Mouse (Mus musculus) CH12.LX (cell line): Measurements from ENCODE around the gene Wnt6. TPM values are rescaled to one million over a fixed set of nuclear protein-coding genes. Genes with fewer than 3 reads are reported as not detected.
A peak's percentile ranks its signal among the peaks of the same experiment; 100 is the strongest.

ENCODE experiments used
- DNase-seq: peaks from one replicate; pipeline ENCODE4 v3.0.0-alpha.2; 2013; ENCODE audit errors: extremely low read depth
- H3K27ac ChIP-seq: 2 replicates; pipeline ENCODE4 v1.5.1; 2012; ENCODE audit warnings: low read depth, mild to moderate bottlenecking, control low read depth, moderate library complexity; ENCODE audit not compliant: insufficient read depth
- H3K27me3 ChIP-seq: replicated peaks from 2 replicates; pipeline ENCODE3; 2012; ENCODE audit warnings: inconsistent platforms
- H3K36me3 ChIP-seq, 2 experiments: replicated peaks in 1 of 2; 2 replicates each; pipeline versions ENCODE3 to v1.6.1; 2012; ENCODE audit warnings: inconsistent platforms in 1 of 2, low read length in 1 of 2, mild to moderate bottlenecking in 1 of 2, mixed read lengths in 1 of 2, moderate library complexity in 1 of 2; ENCODE audit not compliant: control insufficient read depth in 1 of 2, insufficient read depth in 1 of 2
- H3K4me1 ChIP-seq, 2 experiments: 2 replicates each; pipeline ENCODE4 v1.6.1; 2012; ENCODE audit warnings: inconsistent platforms in 1 of 2, moderate library complexity in 1 of 2; ENCODE audit not compliant: insufficient read depth in 2 of 2, control insufficient read depth in 1 of 2
- H3K4me2 ChIP-seq: 2 replicates; pipeline ENCODE4 v1.6.1; 2012; ENCODE audit warnings: low read depth, mild to moderate bottlenecking, control low read depth; ENCODE audit not compliant: poor library complexity, insufficient read depth, severe bottlenecking
- H3K4me3 ChIP-seq, 3 experiments: fragments of 150-350 bp in 1 of 3; sonication (generic) in 1 of 3; replicated peaks in 1 of 3; 2 replicates each; pipeline versions ENCODE3 to v1.5.1; 2011 to 2012; ENCODE audit warnings: low read depth in 2 of 3, low read length in 2 of 3, mild to moderate bottlenecking in 2 of 3, moderate library complexity in 2 of 3, control low read depth in 1 of 3, improper control_type of control experiment in 1 of 3, inconsistent platforms in 1 of 3, mixed read lengths in 1 of 3; ENCODE audit not compliant: poor library complexity in 1 of 3
- H3K79me2 ChIP-seq: replicated peaks from 2 replicates; pipeline ENCODE4 v1.6.1; 2012; ENCODE audit warnings: mild to moderate bottlenecking, moderate library complexity; ENCODE audit not compliant: control insufficient read depth, poor library complexity, insufficient read depth, severe bottlenecking; ENCODE audit errors: extremely low read depth
- H3K9ac ChIP-seq: 2 replicates; pipeline ENCODE4 v1.6.1; 2012; ENCODE audit warnings: low read depth, mild to moderate bottlenecking, control low read depth, moderate library complexity; ENCODE audit not compliant: insufficient read depth
- H3K9me3 ChIP-seq: replicated peaks from 2 replicates; pipeline ENCODE3; 2012; ENCODE audit warnings: low read length, inconsistent platforms, mixed read lengths
- BHLHE40 ChIP-seq: IDR thresholded peaks from 2 replicates; pipeline ENCODE4 v1.6.1; 2011; ENCODE audit warnings: mild to moderate bottlenecking, low read depth, low read length, improper control_type of control experiment
- CHD2 ChIP-seq: IDR thresholded peaks from 2 replicates; pipeline ENCODE4 v1.6.1; 2011; ENCODE audit warnings: low read length, improper control_type of control experiment
- CTCF ChIP-seq, 2 experiments: IDR thresholded peaks in 1 of 2; conservative IDR thresholded peaks in 1 of 2; 2 replicates each; pipeline ENCODE4 v1.5.1; 2011 to 2012; ENCODE audit warnings: low read depth in 2 of 2, low read length in 2 of 2, improper control_type of control experiment in 1 of 2, inconsistent platforms in 1 of 2, mild to moderate bottlenecking in 1 of 2, moderate library complexity in 1 of 2
- ELF1 ChIP-seq: IDR thresholded peaks from 2 replicates; pipeline ENCODE4 v1.6.1; 2014; ENCODE audit warnings: low read depth, mild to moderate bottlenecking, inconsistent platforms, low read length, improper control_type of control experiment
- EP300 ChIP-seq: IDR thresholded peaks from 2 replicates; pipeline ENCODE4 v1.6.1; 2011; ENCODE audit warnings: low read length, improper control_type of control experiment
- ETS1 ChIP-seq: conservative IDR thresholded peaks from 2 replicates; pipeline ENCODE4 v1.6.1; 2012; ENCODE audit warnings: low read depth, mild to moderate bottlenecking, inconsistent platforms, low read length, improper control_type of control experiment, moderate library complexity
- HCFC1 ChIP-seq: IDR thresholded peaks from 2 replicates; pipeline ENCODE4 v1.6.1; 2012; ENCODE audit warnings: low read depth, mild to moderate bottlenecking, inconsistent platforms, low read length, improper control_type of control experiment
- IRF4 ChIP-seq: IDR thresholded peaks from 2 replicates; pipeline ENCODE4 v1.6.1; 2014; ENCODE audit warnings: low read depth, mild to moderate bottlenecking, inconsistent platforms, low read length, improper control_type of control experiment
- JUN ChIP-seq: IDR thresholded peaks from 2 replicates; pipeline ENCODE4 v1.6.1; 2011; ENCODE audit warnings: low read depth, mild to moderate bottlenecking, low read length, improper control_type of control experiment, moderate library complexity; ENCODE audit not compliant: insufficient read depth
- JUND ChIP-seq: conservative IDR thresholded peaks from 2 replicates; pipeline ENCODE4 v1.6.1; 2011; ENCODE audit warnings: low read depth, low read length, improper control_type of control experiment
- KAT2A ChIP-seq: IDR thresholded peaks from 2 replicates; pipeline ENCODE4 v1.6.1; 2012; ENCODE audit warnings: low read length, improper control_type of control experiment, inconsistent platforms; ENCODE audit not compliant: insufficient replicate concordance
- MAFK ChIP-seq: IDR thresholded peaks from 2 replicates; pipeline ENCODE4 v1.6.1; 2011; ENCODE audit warnings: low read length, improper control_type of control experiment; ENCODE audit not compliant: insufficient replicate concordance
- MAX ChIP-seq: IDR thresholded peaks from 2 replicates; pipeline ENCODE4 v1.6.1; 2011; ENCODE audit warnings: low read length, improper control_type of control experiment
- MAZ ChIP-seq: IDR thresholded peaks from 2 replicates; pipeline ENCODE4 v1.6.1; 2012; ENCODE audit warnings: low read depth, mild to moderate bottlenecking, inconsistent platforms, low read length, improper control_type of control experiment, moderate library complexity
- MXI1 ChIP-seq: IDR thresholded peaks from 2 replicates; pipeline ENCODE4 v1.6.1; 2011; ENCODE audit warnings: mild to moderate bottlenecking, low read depth, low read length, improper control_type of control experiment
- MYC ChIP-seq: IDR thresholded peaks from 2 replicates; pipeline ENCODE4 v1.6.1; 2011; ENCODE audit warnings: low read depth, mild to moderate bottlenecking, improper control_type of control experiment, low read length
- NELFE ChIP-seq: IDR thresholded peaks from 2 replicates; pipeline ENCODE4 v1.6.1; 2011; ENCODE audit warnings: low read depth, low read length, improper control_type of control experiment
- NRF1 ChIP-seq: IDR thresholded peaks from 2 replicates; pipeline ENCODE4 v1.6.1; 2014; ENCODE audit warnings: low read depth, mild to moderate bottlenecking, inconsistent platforms, low read length, improper control_type of control experiment, moderate library complexity
- PAX5 ChIP-seq: IDR thresholded peaks from 2 replicates; pipeline ENCODE4 v1.6.1; 2012; ENCODE audit warnings: low read length, inconsistent platforms, mixed read lengths
- POLR2AphosphoS2 ChIP-seq: IDR thresholded peaks from 2 replicates; pipeline ENCODE4 v1.6.1; 2011; ENCODE audit warnings: low read depth, low read length, improper control_type of control experiment
- RAD21 ChIP-seq: IDR thresholded peaks from 2 replicates; pipeline ENCODE4 v1.6.1; 2011; ENCODE audit warnings: low read depth, mild to moderate bottlenecking, low read length, improper control_type of control experiment, moderate library complexity
- RCOR1 ChIP-seq: conservative IDR thresholded peaks from 2 replicates; pipeline ENCODE4 v1.6.1; 2012; ENCODE audit warnings: low read depth, mild to moderate bottlenecking, inconsistent platforms, low read length, improper control_type of control experiment
- SMC3 ChIP-seq: IDR thresholded peaks from 2 replicates; pipeline ENCODE4 v1.6.1; 2011; ENCODE audit warnings: low read depth, low read length, improper control_type of control experiment
- TBP ChIP-seq: conservative IDR thresholded peaks from 2 replicates; pipeline ENCODE4 v1.6.1; 2011; ENCODE audit warnings: low read depth, low read length, improper control_type of control experiment
- TCF12 ChIP-seq: IDR thresholded peaks from 2 replicates; pipeline ENCODE4 v1.6.1; 2014; ENCODE audit warnings: low read depth, mild to moderate bottlenecking, inconsistent platforms, low read length, improper control_type of control experiment
- UBTF ChIP-seq: IDR thresholded peaks from 2 replicates; pipeline ENCODE4 v1.6.1; 2012; ENCODE audit warnings: low read depth, mild to moderate bottlenecking, inconsistent platforms, low read length, improper control_type of control experiment, moderate library complexity
- USF2 ChIP-seq: conservative IDR thresholded peaks from 2 replicates; pipeline ENCODE4 v1.6.1; 2011; ENCODE audit warnings: low read depth, low read length, improper control_type of control experiment
- ZC3H11A ChIP-seq: IDR thresholded peaks from 2 replicates; pipeline ENCODE4 v1.6.1; 2012; ENCODE audit warnings: low read depth, mild to moderate bottlenecking, inconsistent platforms, low read length, improper control_type of control experiment
- ZKSCAN1 ChIP-seq: IDR thresholded peaks from 2 replicates; pipeline ENCODE4 v1.6.1; 2012; ENCODE audit warnings: low read depth, inconsistent platforms, low read length, improper control_type of control experiment, borderline replicate concordance
- ZMIZ1 ChIP-seq: IDR thresholded peaks from 2 replicates; pipeline ENCODE4 v1.6.1; 2012; ENCODE audit warnings: low read depth, mild to moderate bottlenecking, inconsistent platforms, low read length, improper control_type of control experiment
- dilution Hi-C: fragments of 300-500 bp; cut with MboI; formaldehyde crosslinking; loops from 2 replicates; pipeline ENCODE4 v1.14.3; 2020; ENCODE audit warnings: low sequenced_read_pairs; ENCODE audit not compliant: extremely low pct_unique_long_range_greater_than_20kb, extremely low pct_ligation_motif_present
- in situ Hi-C: fragments of 300-500 bp; cut with MboI; formaldehyde crosslinking; loops from 3 replicates; pipeline ENCODE4 v1.14.3; 2019; ENCODE audit warnings: low sequenced_read_pairs, low pct_ligation_motif_present, low pct_unique_long_range_greater_than_20kb, mixed read lengths
- polyA plus RNA-seq: library from polyadenylated mRNA; unstranded; fragments of >175 nt; gene quantifications from 2 replicates; pipeline ENCODE4 v1.2.1, GENCODE M21; 2012; ENCODE audit warnings: low read depth; ENCODE audit not compliant: insufficient read length
- total RNA-seq, 2 experiments: library from RNA; depleted of rRNA; stranded (reverse); fragments of 300-350 nt in 1 of 2; fragments of >200 nt in 1 of 2; gene quantifications; 2 replicates each; pipeline ENCODE4 v1.2.3; 2012 to 2014

The Wnt6 gene
- total and polyA plus RNA-seq, 3 experiments, result 0.67 to 3.4 (median 1.7) TPM

DNA sequence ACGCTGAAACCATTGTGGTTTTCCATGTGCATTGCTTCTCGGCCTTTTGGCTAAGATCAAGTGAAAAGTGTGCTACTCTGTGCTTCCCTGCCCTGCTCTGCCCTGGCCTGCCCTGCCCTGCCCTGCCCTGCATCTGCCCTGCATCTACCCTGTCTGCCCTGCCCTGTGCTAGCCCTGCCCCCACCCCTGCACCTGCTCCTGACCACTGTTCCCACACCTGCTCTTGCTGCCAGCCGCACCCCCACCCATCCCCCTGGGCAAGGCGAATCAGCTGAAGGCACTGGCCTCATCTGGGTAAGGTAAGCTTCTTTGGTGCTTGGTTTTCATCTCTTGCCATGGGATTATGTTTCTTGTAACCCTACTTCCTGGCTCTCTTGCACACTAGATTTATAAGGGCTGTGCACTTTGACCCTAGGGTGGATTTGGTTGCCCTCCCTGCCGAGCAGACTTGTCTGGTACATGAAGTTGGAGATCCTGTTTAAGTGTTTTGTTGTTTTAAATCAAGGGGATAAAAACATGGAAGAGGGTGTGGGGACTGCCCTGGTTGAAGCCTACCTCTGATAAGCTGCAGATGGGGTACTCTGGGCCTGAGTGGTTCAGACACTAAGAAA lies 17.4 kb upstream of the Wnt6 start:
- in situ Hi-C loops (loop anchor here (5.0 to 10.0 kb wide), 2 partner anchors 37 to 109 kb away; no protein-coding TSS in a partner anchor), dilution Hi-C loops (no loop called here)
- H3K27me3 ChIP-seq, result no peaks in the 10 kb centered on the region
- H3K4me3 ChIP-seq, result peak overlapping the region in 1 of 3 experiments; percentile 17
- no peaks in the 10 kb centered on the region for H3K36me3 ChIP-seq
- peak overlapping the region; percentile 17; the same call in 1 of the 2 replicates for H3K27ac ChIP-seq
- H3K9ac ChIP-seq, result no peak overlapping the region
- H3K79me2 ChIP-seq, result no peaks in the 10 kb centered on the region
- no peak for DNase-seq
- no peak overlapping the region for H3K4me2 ChIP-seq
- no peaks in the 10 kb centered on the region for H3K9me3 ChIP-seq
- peaks cover 16 to 23% of the 10 kb centered on the region in 2 experiments for H3K4me1 ChIP-seq
- TF ChIP-seq ZKSCAN1, result no peak
- 0 out of 2 replicates have a peak, but pooled peaks have one; percentile 0 for TF ChIP-seq MYC
- no peak for TF ChIP-seq UBTF
- no peak for TF ChIP-seq ELF1
- no peak for TF ChIP-seq ZC3H11A
- TF ChIP-seq PAX5, result no peak
- TF ChIP-seq TBP, result no peak
- TF ChIP-seq TCF12, result peak; percentile 61
- TF ChIP-seq MAZ, result no peak
- TF ChIP-seq JUN, result no peak
- TF ChIP-seq ETS1, result 0 out of 2 replicates have a peak, but pooled peaks have one; percentile 17
- peak; percentile 55; the same call in 1 of the 2 replicates for TF ChIP-seq CHD2
- no peak for TF ChIP-seq JUND

DNA sequence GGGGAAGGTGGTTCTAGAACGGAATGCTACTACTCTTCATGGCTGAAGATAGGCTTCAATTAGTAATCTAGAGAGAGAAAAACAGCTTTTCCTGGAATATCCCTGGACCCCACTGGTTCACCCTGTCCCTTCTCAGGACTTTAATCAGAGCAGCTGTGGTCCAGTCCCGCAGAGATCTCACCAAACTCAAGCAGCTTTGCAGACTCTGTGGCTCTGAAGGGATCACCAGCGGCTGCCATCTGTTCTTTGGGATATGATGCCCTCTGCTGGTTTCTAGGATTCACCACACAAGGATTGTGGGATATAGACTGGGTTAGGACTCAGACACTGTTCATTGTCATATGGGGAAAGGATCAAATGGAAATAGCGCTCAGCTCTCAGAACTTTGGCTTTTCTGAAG lies 11.9 kb upstream of the Wnt6 start:
- no peaks in the 10 kb centered on the region for H3K36me3 ChIP-seq
- H3K9ac ChIP-seq, result no peak overlapping the region
- no peak overlapping the region for H3K4me2 ChIP-seq
- no peaks in the 10 kb centered on the region for H3K79me2 ChIP-seq
- dilution Hi-C loops, result no loop called here
- H3K27ac ChIP-seq, result no peak overlapping the region
- no peak overlapping the region for H3K4me3 ChIP-seq
- H3K9me3 ChIP-seq, result no peaks in the 10 kb centered on the region
- peaks cover 0 to 12% of the 10 kb centered on the region in 2 experiments; a peak in 2 of 4 replicates for H3K4me1 ChIP-seq
- no peaks in the 10 kb centered on the region for H3K27me3 ChIP-seq
- DNase-seq, result peak; percentile 51
- in situ Hi-C loops, result loop anchor here (10.0 kb wide), 1 partner anchor 115 kb away; no protein-coding TSS in a partner anchor
- no peak for TF ChIP-seq USF2
- TF ChIP-seq RAD21, result peak; percentile 95
- TF ChIP-seq BHLHE40, result no peak
- no peak for TF ChIP-seq UBTF
- no peak for TF ChIP-seq TCF12
- no peak for TF ChIP-seq MXI1
- TF ChIP-seq EP300, result no peak
- TF ChIP-seq HCFC1, result no peak
- no peak for TF ChIP-seq NRF1
- no peak for TF ChIP-seq MAFK
- no peak for TF ChIP-seq CHD2
- peak; percentile 91 for TF ChIP-seq SMC3
- TF ChIP-seq IRF4, result 0 out of 2 replicates have a peak, but pooled peaks have one; percentile 23
- TF ChIP-seq ZC3H11A, result peak; percentile 44; the same call in 1 of the 2 replicates
- no peak for TF ChIP-seq POLR2AphosphoS2
- no peak for TF ChIP-seq MYC
- no peak for TF ChIP-seq RCOR1
- no peak for TF ChIP-seq ZKSCAN1
- TF ChIP-seq NELFE, result no peak
- no peak for TF ChIP-seq MAX
- no peak for TF ChIP-seq ETS1
- TF ChIP-seq KAT2A, result no peak
- TF ChIP-seq CTCF (conservative IDR thresholded peaks at IDR 0.05 in 1 of 2, IDR thresholded peaks at IDR 0.05 in 1 of 2; ENCODE audit: low read depth in 2 of 2, low read length in 2 of 2), result peak in 1 of 2 experiments; percentile 91; a peak in 3 of 4 replicates
- TF ChIP-seq PAX5, result no peak
- TF ChIP-seq ZMIZ1, result no peak
